Mouse (Mus musculus) adrenal gland, postnatal 14 days (tissue): ENCODE measurements at regions not wholly inside any gene's neighbourhood (a gene's known extent, or its start where the extent isn't known, plus 50 kb on each side); places are given as distances from the start of the nearest gene placed in this dataset.
A peak's percentile ranks its signal among the peaks of the same experiment; 100 is the strongest.

Experiments used
- DNase-seq: peaks from one replicate; pipeline ENCODE4 v3.0.0; 2021; ENCODE audit warnings: mixed read lengths

DNA sequence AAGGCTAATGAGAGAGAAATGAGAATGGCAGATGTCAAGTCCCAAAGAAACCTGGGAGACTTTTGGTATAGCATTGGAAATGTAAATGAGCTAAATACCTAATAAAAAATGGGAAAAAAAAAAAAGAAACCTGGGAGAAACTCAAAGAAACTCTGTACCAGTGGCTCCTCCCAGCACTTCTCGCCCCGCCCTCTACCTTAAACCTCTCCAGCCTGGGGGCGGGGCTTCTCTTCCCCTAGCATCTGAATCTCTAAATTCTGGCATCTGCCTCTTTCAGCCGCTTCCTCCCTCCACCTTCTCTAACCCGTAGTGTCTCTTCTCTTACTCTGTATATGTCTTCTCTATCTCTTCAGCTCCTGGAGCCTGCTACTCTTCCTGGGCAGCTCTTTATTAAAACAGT, 53.2 kb downstream of the Gpr6 start:
- no peak for DNase-seq

- no peak for DNase-seq
Observed at GRCm38 (mm10) chr10:41016547-41016946, 55.5 kb downstream of the Gpr6 start.

DNA sequence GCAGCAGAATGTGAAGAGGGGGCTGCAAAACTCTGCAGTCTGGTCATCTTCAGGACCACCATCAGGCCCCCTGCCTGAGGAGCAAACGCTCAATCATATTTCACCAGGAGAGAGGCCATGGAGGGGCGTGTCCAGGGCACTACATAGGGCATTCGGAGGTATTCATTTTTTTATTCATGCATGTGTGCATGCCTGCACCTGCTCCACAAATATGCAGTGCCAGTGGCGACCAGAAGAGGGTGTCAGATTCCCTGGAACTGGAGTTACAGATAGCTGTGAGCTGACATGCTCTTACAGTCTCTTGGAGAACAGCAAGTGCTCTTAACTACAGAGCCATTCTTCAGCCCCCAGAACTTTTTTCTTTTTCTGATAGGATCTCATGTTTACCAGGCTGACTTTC, 56.4 kb downstream of the Gpr6 start:
- DNase-seq: peak; percentile 68

DNA sequence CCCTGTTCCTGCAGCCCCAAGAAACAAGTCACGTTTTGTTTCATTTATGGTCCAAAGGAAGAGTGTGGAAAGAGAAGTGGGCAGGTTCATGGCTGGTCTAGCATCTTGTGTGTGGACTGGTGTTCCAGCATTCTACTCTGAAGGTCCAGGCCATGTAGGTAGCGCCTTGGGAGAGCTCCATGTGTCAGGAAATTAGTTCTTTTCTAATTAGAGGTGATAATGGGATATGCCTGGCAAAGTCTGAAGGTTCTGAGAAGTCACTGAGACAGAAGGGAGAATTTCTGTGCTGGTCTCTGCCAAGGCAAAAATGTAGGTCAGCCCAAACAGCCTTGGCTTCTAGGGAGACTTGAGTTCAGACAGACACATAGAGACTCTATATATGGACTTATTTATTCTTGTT, 61.5 kb downstream of the Gpr6 start:
- no peak for DNase-seq

- DNase-seq: no peak
Observed at GRCm38 (mm10) chr10:41007866-41008265, 64.2 kb downstream of the Gpr6 start.

- DNase-seq: no peak
Observed at GRCm38 (mm10) chr10:41006634-41007033, 65.5 kb downstream of the Gpr6 start.

GRCm38 (mm10) chr10:41005776-41006175, 66.3 kb downstream of the Gpr6 start:
- DNase-seq: no peak

GRCm38 (mm10) chr10:41004753-41005152, 67.3 kb downstream of the Gpr6 start:
- DNase-seq: no peak

GRCm38 (mm10) chr10:41004044-41004689, 67.9 kb downstream of the Gpr6 start:
- peak; percentile 83 for DNase-seq

DNA sequence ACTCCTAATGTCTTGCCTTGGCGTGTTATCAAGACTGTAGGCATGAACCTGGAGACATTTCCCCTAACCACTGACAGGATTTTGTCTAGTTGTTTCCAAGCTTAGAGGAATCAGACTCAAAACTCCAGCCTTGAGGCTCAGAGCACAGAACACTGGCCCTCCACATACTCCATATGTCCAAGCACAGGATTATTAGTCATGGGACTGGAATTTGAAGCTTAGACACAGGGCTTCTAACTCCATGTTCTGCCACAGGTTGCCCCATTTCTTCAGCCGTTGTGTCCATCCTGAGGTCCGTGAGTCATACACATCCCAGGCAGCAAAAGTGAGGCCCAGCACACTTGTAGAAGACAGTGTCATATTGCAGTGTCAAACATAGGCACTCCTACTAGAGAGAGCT, 68.9 kb downstream of the Gpr6 start:
- no peak for DNase-seq

GRCm38 (mm10) chr10:41000965-41001364, 71.1 kb downstream of the Gpr6 start:
- no peak for DNase-seq

DNA sequence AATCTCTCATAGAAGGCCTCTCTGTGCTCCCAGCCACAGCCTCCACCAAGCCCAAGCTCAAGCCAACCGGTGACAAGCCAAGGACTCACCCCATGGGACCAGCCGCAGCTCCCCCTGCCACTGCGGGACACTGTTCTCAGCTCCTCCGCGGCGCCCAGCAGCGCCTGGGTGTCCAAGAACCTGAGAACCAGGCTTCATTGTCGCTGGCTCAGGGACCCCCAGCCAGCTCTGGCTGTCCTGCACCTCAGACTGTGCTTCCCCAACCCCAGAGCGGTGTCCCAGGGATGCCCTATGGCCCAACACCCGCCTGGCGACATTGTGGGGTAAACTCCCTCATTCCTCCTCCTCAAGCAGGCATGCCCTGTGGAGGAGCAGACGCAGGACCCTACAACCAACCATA, 72.6 kb downstream of the Gpr6 start:
- DNase-seq: no peak

- no peak for DNase-seq
Observed at GRCm38 (mm10) chr10:40998799-40999198, 73.3 kb downstream of the Gpr6 start.

DNA sequence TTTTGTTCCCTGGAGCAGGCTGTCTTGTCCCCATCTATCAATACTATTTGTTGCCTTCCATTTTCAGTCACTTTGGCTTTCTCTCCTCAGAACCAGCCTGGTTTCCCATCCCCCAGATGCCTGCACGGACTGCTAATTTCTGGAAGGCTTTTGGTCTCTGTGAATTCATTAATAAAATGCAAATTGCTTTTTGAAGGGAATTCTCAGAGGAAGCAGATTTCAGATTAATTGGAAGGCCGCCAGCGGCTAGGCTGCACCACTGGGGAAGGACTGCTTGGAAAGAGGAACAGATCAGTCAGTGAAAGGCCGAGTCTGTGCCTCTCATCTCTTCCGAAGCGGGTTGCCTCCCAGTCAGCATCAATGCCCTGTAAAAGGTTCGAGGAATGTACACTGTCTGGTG, 73.8 kb downstream of the Gpr6 start:
- no peak for DNase-seq

DNA sequence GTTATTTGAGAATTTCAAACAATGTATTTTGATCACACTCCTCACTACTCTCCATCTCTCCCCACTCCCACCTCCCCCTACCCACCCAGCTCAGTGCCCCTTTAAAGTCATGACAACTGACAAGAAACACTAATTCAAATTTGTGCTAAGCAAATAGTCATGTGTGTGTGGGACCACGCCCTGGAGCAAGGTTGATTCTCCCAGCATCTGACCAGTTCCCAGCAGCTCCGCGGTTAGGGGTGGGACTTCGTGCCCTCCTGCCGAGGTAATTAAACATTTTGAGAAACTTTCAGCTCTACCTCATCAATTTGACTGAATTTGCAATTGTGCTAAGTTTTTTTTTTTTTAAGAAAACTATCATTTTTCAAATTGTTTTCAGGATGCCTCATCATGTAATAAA, 74.5 kb downstream of the Gpr6 start:
- no peak for DNase-seq
